Mouse (Mus musculus): ENCODE measurements around the gene Fam205a3. TPM values are rescaled to one million over a fixed set of nuclear protein-coding genes. Genes with fewer than 3 reads are reported as not detected.
"Not testable (repeated sequence)": the region's sequence is repeated elsewhere in the genome, so short reads cannot be mapped to it uniquely, and the experiment has no call there.

The Fam205a3 gene
- polyA plus RNA-seq (2014; fragmentation: Nextera tagmentation; extraction: Ambion mirVana) = 0.16 TPM in 1 of 2 replicates, not detected in the other

DNA sequence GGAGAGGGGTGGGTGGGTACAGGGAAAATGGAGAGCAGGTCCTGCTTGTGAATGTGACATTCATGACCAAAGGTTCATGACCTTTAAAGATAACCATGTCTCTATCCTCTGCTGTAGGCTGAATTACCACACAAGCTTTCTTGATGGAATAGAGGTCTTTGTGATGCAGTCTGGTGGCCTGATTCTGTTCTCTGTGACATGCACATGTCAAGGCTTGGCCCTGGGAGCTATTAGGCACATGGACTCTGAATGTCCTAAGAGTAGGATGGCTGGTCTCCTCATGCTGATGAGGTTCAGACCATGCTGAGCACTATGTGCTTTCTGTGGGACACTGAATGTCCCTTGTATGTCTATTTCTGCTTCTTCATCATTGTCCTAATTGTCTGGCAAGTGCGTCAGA lies at the start of gene Fam205a3:
TSS of gene Fam205a3 (plus strand) at position 301 of the 400 bp plus-strand sequence.
- not testable (repeated sequence) for H3K4me1 ChIP-seq (ENCODE audit: insufficient read depth); DNase-seq; H3K27ac ChIP-seq (ENCODE audit: low read depth); H3K9ac ChIP-seq; H3K36me3 ChIP-seq (ENCODE audit: insufficient read depth); ATAC-seq (ENCODE audit: insufficient read depth); H3K4me2 ChIP-seq; H3K27me3 ChIP-seq (ENCODE audit: insufficient read depth, low read length); H3K4me3 ChIP-seq (ENCODE audit: low read depth, low read length); H3K9me3 ChIP-seq (ENCODE audit: low read depth, low read length)
- no CpG with 5 or more reads among the region's 1 CpGs for WGBS

GRCm38 (mm10) chr4:42293967-42294366 lies 24.2 kb upstream of the Fam205a3 start, which contains the start of gene Gm21953:
Gm21953 (plus strand) TSS chr4:42294267.
- H3K27me3 ChIP-seq (ENCODE audit: insufficient read depth, low read length); H3K27ac ChIP-seq (ENCODE audit: low read depth); H3K36me3 ChIP-seq (ENCODE audit: insufficient read depth); DNase-seq; H3K9me3 ChIP-seq (ENCODE audit: low read depth, low read length); H3K9ac ChIP-seq; H3K4me3 ChIP-seq (ENCODE audit: low read depth, low read length); H3K4me2 ChIP-seq; H3K4me1 ChIP-seq (ENCODE audit: insufficient read depth); ATAC-seq (ENCODE audit: insufficient read depth): not testable (repeated sequence)
- no CpG with 5 or more reads among the region's 18 CpGs for WGBS

Other genes starting within 250 kb of the Fam205a3 start
- not detected in 2 replicates for gene Gm3893, start 227.1 kb upstream of the Fam205a3 start, polyA plus RNA-seq (2014; fragmentation: Nextera tagmentation; extraction: Ambion mirVana)
- 2.5 TPM in 1 of 2 replicates, not detected in the other for gene Gm13304, start 203.5 kb upstream of the Fam205a3 start, polyA plus RNA-seq (2014; fragmentation: Nextera tagmentation; extraction: Ambion mirVana)
- gene Gm13306, start 164.9 kb upstream of the Fam205a3 start, polyA plus RNA-seq (2014; fragmentation: Nextera tagmentation; extraction: Ambion mirVana) = not detected in 2 replicates
- gene Gm13305, start 149.7 kb upstream of the Fam205a3 start, polyA plus RNA-seq (2014; fragmentation: Nextera tagmentation; extraction: Ambion mirVana) = not detected in 2 replicates
- not detected in 2 replicates for gene Gm10600, start 77.7 kb upstream of the Fam205a3 start, polyA plus RNA-seq (2014; fragmentation: Nextera tagmentation; extraction: Ambion mirVana)
- gene Ccl21b, start 62.6 kb upstream of the Fam205a3 start, polyA plus RNA-seq (2014; fragmentation: Nextera tagmentation; extraction: Ambion mirVana) = 0.61 and 2.1 TPM in 2 replicates
- not detected in 2 replicates for gene Gm21953, start 24.1 kb upstream of the Fam205a3 start, polyA plus RNA-seq (2014; fragmentation: Nextera tagmentation; extraction: Ambion mirVana)
- gene Gm21586, start 121.0 kb downstream of the Fam205a3 start, polyA plus RNA-seq (2014; fragmentation: Nextera tagmentation; extraction: Ambion mirVana) = not detected in 2 replicates
- not detected in 2 replicates for gene Gm2163, start 148.4 kb downstream of the Fam205a3 start, polyA plus RNA-seq (2014; fragmentation: Nextera tagmentation; extraction: Ambion mirVana)
- gene Fam205a2, start 209.8 kb downstream of the Fam205a3 start, polyA plus RNA-seq (2014; fragmentation: Nextera tagmentation; extraction: Ambion mirVana) = 0.16 TPM in 1 of 2 replicates, not detected in the other